Mouse (Mus musculus): ENCODE measurements at regions not wholly inside any gene's neighbourhood (a gene's known extent, or its start where the extent isn't known, plus 50 kb on each side); places are given as distances from the start of the nearest gene placed in this dataset.

- 63% methylated on average over 4 of the region's 4 CpGs for WGBS
- Histone ChIP-seq H3K9me3 (ENCODE audit: control insufficient read depth, low read length) (no peaks in the 10 kb centered on the region), H3K4me2 (ENCODE audit: low read depth, low read length) (no peak overlapping the region), H3K4me1 (ENCODE audit: control insufficient read depth, insufficient read depth, low read length) (no peaks in the 10 kb centered on the region), H3K27me3 (ENCODE audit: control insufficient read depth, insufficient read depth, low read length) (no peaks in the 10 kb centered on the region), H3K36me3 (ENCODE audit: control insufficient read depth, insufficient read depth, low read length) (no peaks in the 10 kb centered on the region), H3K9ac (replicated peaks; ENCODE audit: low read depth, low read length) (no peak overlapping the region), H3K27ac (ENCODE audit: low read depth, low read length) (no peak overlapping the region), H3K4me3 (ENCODE audit: low read depth, low read length) (no peak overlapping the region)
- ATAC-seq (ENCODE audit: low read depth): peak; percentile 70; the same call in 1 of the 2 replicates
Observed at GRCm38 (mm10) chr13:78324443-78325206, 125.1 kb upstream of the Nr2f1 start.

DNA sequence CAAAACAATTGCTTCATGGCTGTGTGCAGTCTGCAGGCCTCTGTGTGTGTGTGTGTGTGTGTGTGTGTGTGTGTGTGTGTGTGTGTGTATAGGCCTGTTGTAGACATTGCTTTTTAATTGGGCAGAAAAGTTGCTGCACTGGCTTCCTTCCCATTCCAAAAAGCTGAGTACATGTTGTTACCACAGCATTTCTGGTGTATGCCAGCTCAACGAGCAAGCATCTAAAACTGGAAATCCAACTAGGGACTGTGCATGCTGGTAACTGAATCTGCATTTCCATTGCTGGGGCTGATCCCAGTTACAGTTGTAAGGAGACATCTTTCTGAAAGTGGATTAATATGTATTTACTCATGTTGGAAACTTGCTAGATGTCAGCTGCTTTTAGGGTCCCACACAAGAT is 123.6 kb upstream of the Nr2f1 start:
- H3K9me3 ChIP-seq (ENCODE audit: control insufficient read depth, low read length): no peaks in the 10 kb centered on the region
- no peak overlapping the region for H3K9ac ChIP-seq (replicated peaks; ENCODE audit: low read depth, low read length)
- H3K36me3 ChIP-seq (ENCODE audit: control insufficient read depth, insufficient read depth, low read length): no peaks in the 10 kb centered on the region
- 74% methylated on average over 1 of the region's 1 CpGs for WGBS
- no peak overlapping the region for H3K4me2 ChIP-seq (ENCODE audit: low read depth, low read length)
- H3K27ac ChIP-seq (ENCODE audit: low read depth, low read length): no peak overlapping the region
- no peak for ATAC-seq (ENCODE audit: low read depth)
- H3K4me1 ChIP-seq (ENCODE audit: control insufficient read depth, insufficient read depth, low read length): no peaks in the 10 kb centered on the region
- no peaks in the 10 kb centered on the region for H3K27me3 ChIP-seq (ENCODE audit: control insufficient read depth, insufficient read depth, low read length)
- H3K4me3 ChIP-seq (ENCODE audit: low read depth, low read length): no peak overlapping the region

GRCm38 (mm10) chr13:78318434-78318833 is 118.9 kb upstream of the Nr2f1 start:
- Histone ChIP-seq H3K4me1 (ENCODE audit: control insufficient read depth, insufficient read depth, low read length) (no peaks in the 10 kb centered on the region), H3K27ac (ENCODE audit: low read depth, low read length) (no peak overlapping the region), H3K4me2 (ENCODE audit: low read depth, low read length) (no peak overlapping the region), H3K36me3 (ENCODE audit: control insufficient read depth, insufficient read depth, low read length) (no peaks in the 10 kb centered on the region), H3K4me3 (ENCODE audit: low read depth, low read length) (no peak overlapping the region), H3K27me3 (ENCODE audit: control insufficient read depth, insufficient read depth, low read length) (no peaks in the 10 kb centered on the region), H3K9me3 (ENCODE audit: control insufficient read depth, low read length) (no peaks in the 10 kb centered on the region), H3K9ac (replicated peaks; ENCODE audit: low read depth, low read length) (no peak overlapping the region)
- ATAC-seq (ENCODE audit: low read depth): no peak
- 89% methylated on average over 2 of the region's 2 CpGs for WGBS

DNA sequence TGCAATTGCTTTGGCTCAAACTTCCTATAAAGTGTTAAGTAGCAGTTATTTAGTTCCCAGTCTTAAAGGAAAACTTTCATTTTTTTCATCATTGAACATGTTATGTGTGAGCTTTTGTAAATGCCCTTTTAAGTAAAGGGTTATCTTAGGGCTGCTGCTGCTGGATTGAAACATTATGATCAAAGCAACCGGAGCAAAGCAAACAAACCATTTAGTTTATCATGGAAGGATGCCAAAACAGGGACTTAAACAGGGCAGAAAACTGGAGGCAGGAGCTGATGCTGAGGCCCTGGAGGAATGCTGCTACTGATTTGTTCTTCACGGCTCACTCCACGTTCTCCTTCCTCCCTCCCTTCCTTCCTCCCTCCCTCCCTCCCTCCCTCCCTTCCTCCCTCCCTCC is 111.3 kb upstream of the Nr2f1 start:
- Histone ChIP-seq H3K9me3 (ENCODE audit: control insufficient read depth, low read length) (no peaks in the 10 kb centered on the region), H3K4me1 (ENCODE audit: control insufficient read depth, insufficient read depth, low read length) (no peaks in the 10 kb centered on the region), H3K9ac (replicated peaks; ENCODE audit: low read depth, low read length) (no peak overlapping the region), H3K36me3 (ENCODE audit: control insufficient read depth, insufficient read depth, low read length) (no peaks in the 10 kb centered on the region), H3K27ac (ENCODE audit: low read depth, low read length) (no peak overlapping the region), H3K27me3 (ENCODE audit: control insufficient read depth, insufficient read depth, low read length) (no peaks in the 10 kb centered on the region), H3K4me3 (ENCODE audit: low read depth, low read length) (no peak overlapping the region), H3K4me2 (ENCODE audit: low read depth, low read length) (no peak overlapping the region)
- 57% methylated on average over 3 of the region's 3 CpGs for WGBS
- ATAC-seq (ENCODE audit: low read depth): no peak

All from neural tube, embryonic 14.5 days (tissue).